Mouse (Mus musculus) heart, postnatal 0 days (tissue): ENCODE results near the gene Usp17le. TPM values are rescaled to one million over a fixed set of nuclear protein-coding genes. Genes with fewer than 3 reads are reported as not detected.
"Not testable (repeated sequence)": the region's sequence is repeated elsewhere in the genome, so short reads cannot be mapped to it uniquely, and the experiment has no call there.

Experiments
- ATAC-seq: fragments of 200-750 bp; cut with Nextera tagmentation; 2 replicates; pipeline ENCODE4 v1.8.0; 2017; ENCODE audit warnings: low read depth, moderate number of reproducible peaks, moderate library complexity; ENCODE audit not compliant: insufficient read depth
- DNase-seq: peaks from one replicate; pipeline ENCODE4 v3.0.0-alpha.2; 2016; ENCODE audit warnings: low spot score
- H3K27ac ChIP-seq: fragments of 300-500 bp; sonication (generic); 2 replicates; pipeline ENCODE4 v1.5.1; 2014; ENCODE audit warnings: low read depth, mild to moderate bottlenecking
- H3K27me3 ChIP-seq: fragments of 300-500 bp; sonication (generic); 2 replicates; pipeline ENCODE4 v1.6.1; 2014; ENCODE audit warnings: low read length, mixed read lengths; ENCODE audit not compliant: control insufficient read depth, insufficient read depth
- H3K36me3 ChIP-seq: fragments of 300-500 bp; sonication (generic); replicated peaks from 2 replicates; pipeline ENCODE4 v1.6.1; 2014; ENCODE audit warnings: low read length, mixed read lengths; ENCODE audit not compliant: control insufficient read depth, insufficient read depth
- H3K4me1 ChIP-seq: fragments of 300-500 bp; sonication (generic); 2 replicates; pipeline ENCODE4 v1.6.1; 2014; ENCODE audit warnings: antibody characterized with exemption; ENCODE audit not compliant: control insufficient read depth, insufficient read depth
- H3K4me2 ChIP-seq: fragments of 300-500 bp; sonication (generic); 2 replicates; pipeline ENCODE4 v1.6.1; 2014; ENCODE audit warnings: low read depth, mild to moderate bottlenecking, low read length, moderate library complexity
- H3K4me3 ChIP-seq: fragments of 300-500 bp; sonication (generic); 2 replicates; pipeline ENCODE4 v1.5.1; 2014; ENCODE audit warnings: low read depth, low read length
- H3K9ac ChIP-seq: fragments of 300-500 bp; sonication (generic); replicated peaks from 2 replicates; pipeline ENCODE4 v1.6.1; 2014; ENCODE audit warnings: low read depth, low read length, mixed read lengths
- H3K9me3 ChIP-seq: fragments of 300-500 bp; sonication (generic); replicated peaks from 2 replicates; pipeline ENCODE4 v1.6.1; 2016; ENCODE audit warnings: low read length; ENCODE audit not compliant: control insufficient read depth
- CTCF ChIP-seq: IDR thresholded peaks from 2 replicates; pipeline ENCODE4 v1.5.1; 2016; ENCODE audit warnings: antibody characterized with exemption, control low read depth, low read depth
- EP300 ChIP-seq: IDR thresholded peaks from 2 replicates; pipeline ENCODE4 v1.6.1; 2016; ENCODE audit warnings: antibody characterized with exemption, low read depth
- WGBS: fragments of 180-500 bp; shearing (Covaris S2); extraction: QIAGEN DNeasy Blood & Tissue Kit; methylation state at CpG from one replicate; pipeline ENCODE4 v1.1.7; 2014; 5-methylcytosine and 5-hydroxymethylcytosine counted together
- polyA plus RNA-seq: library from polyadenylated mRNA; unstranded; fragments of >200 nt; fragmentation: Nextera tagmentation; extraction: Ambion mirVana; gene quantifications from 2 replicates; pipeline ENCODE4 v1.2.1, GENCODE M21; 2015
- total RNA-seq: library from RNA; depleted of rRNA; stranded (reverse); fragments of >200 nt; gene quantifications from 2 replicates; pipeline ENCODE4 v1.2.3, GENCODE M21; 2014; ENCODE audit warnings: low replicate concordance; rRNA removed

Gene Usp17le
- total RNA-seq (not detected in 2 replicates), polyA plus RNA-seq (not detected in 2 replicates)

DNA sequence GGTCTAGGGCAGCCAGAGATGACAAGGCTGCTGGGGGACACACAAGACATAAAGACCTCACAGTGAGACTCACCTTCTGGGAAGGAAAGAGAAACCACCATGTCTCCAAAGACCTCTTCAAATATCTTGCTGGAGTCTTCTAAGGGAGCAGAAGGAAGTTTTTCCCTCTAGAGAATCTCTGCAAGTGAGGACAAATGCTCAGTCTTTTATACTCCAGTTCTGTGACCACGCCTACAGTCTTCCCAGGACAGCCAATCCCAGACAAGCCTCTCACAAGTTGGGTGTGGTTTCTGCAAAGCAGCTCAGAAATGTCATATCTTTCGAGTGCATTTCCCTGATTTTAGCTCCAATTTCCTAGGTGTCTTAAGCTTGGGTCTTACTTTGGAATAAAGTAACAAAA, at the start of gene Usp17le:
TSS of gene Usp17le (minus strand) at position 101 of the 400 bp plus-strand sequence.
- H3K9ac ChIP-seq, H3K36me3 ChIP-seq, DNase-seq, H3K4me3 ChIP-seq, ATAC-seq, H3K27ac ChIP-seq, H3K27me3 ChIP-seq, H3K9me3 ChIP-seq, H3K4me1 ChIP-seq, H3K4me2 ChIP-seq: not testable (repeated sequence)
- 49% methylated on average over 2 of the region's 2 CpGs for WGBS

- not testable (repeated sequence) for H3K4me1 ChIP-seq, ATAC-seq, DNase-seq, H3K4me2 ChIP-seq, H3K4me3 ChIP-seq, H3K27ac ChIP-seq, H3K27me3 ChIP-seq, H3K9me3 ChIP-seq, H3K9ac ChIP-seq, H3K36me3 ChIP-seq
- WGBS = 65% methylated on average over 8 of the region's 8 CpGs
These were observed 33.1 kb upstream of the Usp17le start for GRCm38 (mm10) chr7:104810335-104810734.

DNA sequence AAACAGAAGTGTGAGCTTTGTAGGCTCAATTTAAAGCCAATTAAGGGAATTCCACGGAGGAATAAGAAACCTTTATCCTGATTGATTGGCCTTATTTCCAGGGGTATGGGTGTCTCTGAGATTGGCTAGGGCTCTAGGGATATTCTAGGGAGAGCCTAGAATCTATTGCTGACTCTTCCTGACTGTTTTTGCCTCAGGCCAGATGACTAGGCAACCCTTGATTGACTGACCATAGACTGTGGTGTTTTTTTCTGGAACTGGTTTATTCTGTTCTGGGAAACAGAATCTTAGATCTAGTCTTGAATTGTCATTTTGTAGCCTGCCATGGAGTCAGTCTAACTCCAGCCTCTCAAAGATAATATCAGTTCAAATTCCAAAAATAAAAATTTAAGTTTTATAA, 13.5 kb upstream of the Usp17le start:
- no peak overlapping the region for H3K27ac ChIP-seq
- WGBS = 47% methylated on average over 1 of the region's 1 CpGs
- H3K9ac ChIP-seq = no peak overlapping the region
- no peak for TF ChIP-seq CTCF
- TF ChIP-seq EP300 = no peak
- H3K4me2 ChIP-seq = no peak overlapping the region
- H3K9me3 ChIP-seq = no peaks in the 10 kb centered on the region
- no peaks in the 10 kb centered on the region for H3K27me3 ChIP-seq
- H3K4me1 ChIP-seq = no peaks in the 10 kb centered on the region
- H3K36me3 ChIP-seq = no peaks in the 10 kb centered on the region
- H3K4me3 ChIP-seq = no peak overlapping the region
- ATAC-seq (no peak), DNase-seq (no peak)

Other genes with a start within 250 kb of the Usp17le start
- gene Olfr651, start 227.3 kb downstream of the Usp17le start, total RNA-seq = not detected in 2 replicates
- not detected in 2 replicates for gene Olfr651, start 227.3 kb downstream of the Usp17le start, polyA plus RNA-seq
- not detected in 2 replicates for gene Olfr652, start 216.6 kb downstream of the Usp17le start, total RNA-seq
- gene Olfr652, start 216.6 kb downstream of the Usp17le start, polyA plus RNA-seq = not detected in 2 replicates
- gene Olfr653, start 200.2 kb downstream of the Usp17le start, total RNA-seq = not detected in 2 replicates
- gene Olfr653, start 200.2 kb downstream of the Usp17le start, polyA plus RNA-seq = not detected in 2 replicates
- not detected in 2 replicates for gene Olfr654, start 190.4 kb downstream of the Usp17le start, total RNA-seq
- gene Olfr654, start 190.4 kb downstream of the Usp17le start, polyA plus RNA-seq = not detected in 2 replicates
- not detected in 2 replicates for gene Olfr655, start 175.7 kb downstream of the Usp17le start, total RNA-seq
- gene Olfr655, start 175.7 kb downstream of the Usp17le start, polyA plus RNA-seq = not detected in 2 replicates
- not detected in 2 replicates for gene Olfr656, start 163.5 kb downstream of the Usp17le start, total RNA-seq
- not detected in 2 replicates for gene Olfr656, start 163.5 kb downstream of the Usp17le start, polyA plus RNA-seq
- not detected in 2 replicates for gene Olfr657, start 152.7 kb downstream of the Usp17le start, total RNA-seq
- gene Olfr657, start 152.7 kb downstream of the Usp17le start, polyA plus RNA-seq = not detected in 2 replicates
- not detected in 2 replicates for gene Olfr658, start 130.2 kb downstream of the Usp17le start, total RNA-seq
- not detected in 2 replicates for gene Olfr658, start 130.2 kb downstream of the Usp17le start, polyA plus RNA-seq
- gene Olfr659, start 110.7 kb downstream of the Usp17le start, total RNA-seq = not detected in 2 replicates
- not detected in 2 replicates for gene Olfr659, start 110.7 kb downstream of the Usp17le start, polyA plus RNA-seq
- not detected in 2 replicates for gene Olfr661, start 91.0 kb downstream of the Usp17le start, total RNA-seq
- gene Olfr661, start 91.0 kb downstream of the Usp17le start, polyA plus RNA-seq = not detected in 2 replicates
- not detected in 2 replicates for gene Usp17lb, start 65.1 kb upstream of the Usp17le start, total RNA-seq
- gene Usp17lb, start 65.1 kb upstream of the Usp17le start, polyA plus RNA-seq = not detected in 2 replicates
- not detected in 2 replicates for gene Usp17la, start 79.5 kb upstream of the Usp17le start, total RNA-seq
- gene Usp17la, start 79.5 kb upstream of the Usp17le start, polyA plus RNA-seq = not detected in 2 replicates
- not detected in 2 replicates for gene Olfr665, start 100.6 kb upstream of the Usp17le start, total RNA-seq
- not detected in 2 replicates for gene Olfr665, start 100.6 kb upstream of the Usp17le start, polyA plus RNA-seq
- gene Olfr666, start 118.5 kb upstream of the Usp17le start, total RNA-seq = not detected in 2 replicates
- gene Olfr666, start 118.5 kb upstream of the Usp17le start, polyA plus RNA-seq = not detected in 2 replicates
- not detected in 2 replicates for gene Olfr667, start 144.0 kb upstream of the Usp17le start, total RNA-seq
- not detected in 2 replicates for gene Olfr667, start 144.0 kb upstream of the Usp17le start, polyA plus RNA-seq
- not detected in 2 replicates for gene Olfr668, start 150.6 kb upstream of the Usp17le start, total RNA-seq
- not detected in 2 replicates for gene Olfr668, start 150.6 kb upstream of the Usp17le start, polyA plus RNA-seq
- not detected in 2 replicates for gene Olfr669, start 156.8 kb upstream of the Usp17le start, total RNA-seq
- gene Olfr669, start 156.8 kb upstream of the Usp17le start, polyA plus RNA-seq = not detected in 2 replicates
- gene Olfr670, start 185.2 kb upstream of the Usp17le start, total RNA-seq = not detected in 2 replicates
- gene Olfr670, start 185.2 kb upstream of the Usp17le start, polyA plus RNA-seq = not detected in 2 replicates
- not detected in 2 replicates for gene Olfr671, start 201.7 kb upstream of the Usp17le start, total RNA-seq
- gene Olfr671, start 201.7 kb upstream of the Usp17le start, polyA plus RNA-seq = not detected in 2 replicates
- gene Olfr672, start 224.6 kb upstream of the Usp17le start, total RNA-seq = not detected in 2 replicates
- gene Olfr672, start 224.6 kb upstream of the Usp17le start, polyA plus RNA-seq = not detected in 2 replicates